Mouse (Mus musculus): ENCODE measurements around the gene Bves.

- TF ChIP-seq CTCF (IDR thresholded peaks at IDR 0.05; ENCODE audit: borderline replicate concordance, control insufficient read depth, extremely low read depth, insufficient read depth, low read length, poor library complexity), result no peak
- no peak for TF ChIP-seq POLR2A (IDR thresholded peaks at IDR 0.05; ENCODE audit: control insufficient read depth, extremely low read depth, insufficient read depth, low read length, poor library complexity)
Measured at GRCm38 (mm10) chr10:45303315-45304036, 32.1 kb upstream of the Bves start.
